Mouse (Mus musculus): ENCODE results near the gene Lman1l.

DNA sequence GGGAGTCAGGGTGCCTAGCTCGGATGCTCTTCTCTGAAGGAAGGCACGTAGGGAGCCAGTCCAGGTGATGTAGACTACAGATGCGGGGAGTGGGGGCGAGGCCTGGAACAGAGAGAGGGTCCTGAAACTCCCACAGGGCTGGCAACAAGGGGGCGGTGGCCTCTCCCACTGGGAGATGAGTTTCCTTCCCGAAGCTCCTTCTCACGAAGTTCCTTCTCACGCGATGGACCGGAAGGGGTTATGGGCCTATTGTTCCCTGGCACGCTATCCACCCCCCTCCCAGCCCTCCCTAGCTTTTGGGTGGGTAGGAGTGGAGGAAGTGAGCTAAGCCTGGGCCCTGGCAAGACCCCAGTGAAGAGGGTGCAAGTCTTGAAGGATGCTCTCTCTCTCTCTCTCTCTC is 47.2 kb upstream of the Lman1l start:
- TF ChIP-seq CTCF (IDR thresholded peaks at IDR 0.05; ENCODE audit: low read depth) (no peak), EP300 (IDR thresholded peaks at IDR 0.05; ENCODE audit: low read depth) (no peak)
